Mouse (Mus musculus): ENCODE data around the gene Rin2.

DNA sequence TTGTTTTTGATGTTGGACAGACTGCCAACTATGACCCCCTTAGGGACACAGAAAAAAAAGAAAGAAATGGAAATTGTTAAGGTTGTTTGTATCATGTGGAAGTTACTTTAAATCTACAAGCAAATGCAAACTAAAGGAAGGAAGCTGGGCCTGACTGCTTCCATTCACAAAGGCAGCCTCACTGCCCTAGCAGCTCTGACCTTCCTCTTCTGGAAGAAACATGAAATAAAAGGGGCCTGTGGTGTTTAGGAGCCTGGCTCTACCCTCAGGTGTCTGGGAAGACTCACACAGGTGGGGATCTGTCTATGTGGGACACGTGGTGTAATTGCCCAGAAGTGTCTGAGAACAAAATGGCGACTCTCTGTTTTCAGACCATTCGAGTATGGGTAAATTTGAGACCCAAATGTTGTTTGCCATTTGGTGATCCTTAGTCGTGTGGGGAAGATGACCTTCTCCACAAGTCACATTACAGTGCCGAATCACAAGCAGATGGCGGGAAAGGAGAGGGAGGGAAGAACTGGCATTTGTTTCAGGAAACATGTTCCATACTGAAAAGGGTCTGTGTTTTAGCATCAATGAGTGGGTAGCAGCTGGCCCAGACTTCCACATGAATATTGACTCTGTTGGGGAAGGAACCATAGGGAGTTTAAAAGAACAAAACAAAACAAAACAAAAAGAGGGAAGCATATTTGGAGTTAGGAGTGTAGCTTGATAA, 213.9 kb downstream of the Rin2 start:
- TF ChIP-seq POLR2A (IDR thresholded peaks at IDR 0.05; ENCODE audit: borderline replicate concordance, control insufficient read depth, low read depth, low read length) (no peak), CTCF (IDR thresholded peaks at IDR 0.05; ENCODE audit: control insufficient read depth, insufficient read depth, low read length) (no peak)
